Mouse (Mus musculus): ENCODE measurements around the gene Tex12. TPM values are rescaled to one million over a fixed set of nuclear protein-coding genes. Genes with fewer than 3 reads are reported as not detected.

Tex12 gene
- total RNA-seq, 2 experiments from 2014 or later, result not detected

GRCm38 (mm10) chr9:50561918-50562360 lies 814 bp upstream of the Tex12 start:
- no peak for DNase-seq (ENCODE audit: low spot score in 2 of 2)

- DNase-seq (ENCODE audit: low spot score in 2 of 2), result no peak
These were observed 6.1 kb downstream of the Tex12 start, which contains the start of gene Bco2 for GRCm38 (mm10) chr9:50555094-50555446. Gene Bco2, minus strand, starts transcription at chr9:50555181.

- peak; percentile 14 to 31 for DNase-seq (ENCODE audit: low spot score in 2 of 2)
These were observed 6.7 kb downstream of the Tex12 start, which contains the start of gene Il18 for GRCm38 (mm10) chr9:50554241-50555093. Gene Il18, plus strand, starts transcription at chr9:50554827.

GRCm38 (mm10) chr9:50553547-50553946 lies 7.6 kb downstream of the Tex12 start:
- no peak for DNase-seq (ENCODE audit: low spot score in 2 of 2)

GRCm38 (mm10) chr9:50552206-50552605 lies 8.9 kb downstream of the Tex12 start:
- DNase-seq (ENCODE audit: low spot score in 2 of 2), result no peak

- no peak for DNase-seq (ENCODE audit: low spot score in 2 of 2)
These were observed 12.2 kb downstream of the Tex12 start for GRCm38 (mm10) chr9:50548936-50549335.

- no peak for DNase-seq (ENCODE audit: low spot score in 2 of 2)
These were observed 13.2 kb downstream of the Tex12 start for GRCm38 (mm10) chr9:50547859-50548478.

- no peak for DNase-seq (ENCODE audit: low spot score in 2 of 2)
These were observed 18.7 kb downstream of the Tex12 start for GRCm38 (mm10) chr9:50542401-50542800.

GRCm38 (mm10) chr9:50540170-50540569 lies 21.0 kb downstream of the Tex12 start:
- DNase-seq (ENCODE audit: low spot score in 2 of 2), result no peak

GRCm38 (mm10) chr9:50537295-50537694 lies 23.8 kb downstream of the Tex12 start:
- DNase-seq (ENCODE audit: low spot score in 2 of 2), result no peak

GRCm38 (mm10) chr9:50536603-50537135 lies 24.5 kb downstream of the Tex12 start:
- no peak for DNase-seq (ENCODE audit: low spot score in 2 of 2)

GRCm38 (mm10) chr9:50535930-50536329 lies 25.2 kb downstream of the Tex12 start:
- DNase-seq (ENCODE audit: low spot score in 2 of 2), result no peak

- DNase-seq (ENCODE audit: low spot score in 2 of 2), result no peak
These were observed 27.3 kb downstream of the Tex12 start for GRCm38 (mm10) chr9:50533791-50534190.

- no peak for DNase-seq (ENCODE audit: low spot score in 2 of 2)
These were observed 27.8 kb downstream of the Tex12 start for GRCm38 (mm10) chr9:50533328-50533727.

GRCm38 (mm10) chr9:50530890-50531289 lies 30.2 kb downstream of the Tex12 start:
- DNase-seq (ENCODE audit: low spot score in 2 of 2), result peak in 1 of 2 experiments; percentile 14

GRCm38 (mm10) chr9:50528293-50528892 lies 32.7 kb downstream of the Tex12 start, which contains the start of gene Pts:
Gene Pts, minus strand, starts transcription at chr9:50528724.
- DNase-seq (ENCODE audit: low spot score in 2 of 2), result peak; percentile 96 to 98

- DNase-seq (ENCODE audit: low spot score in 2 of 2), result no peak
These were observed 33.3 kb downstream of the Tex12 start for GRCm38 (mm10) chr9:50527860-50528259.

- DNase-seq (ENCODE audit: low spot score in 2 of 2), result no peak
These were observed 35.5 kb downstream of the Tex12 start for GRCm38 (mm10) chr9:50525585-50525984.

GRCm38 (mm10) chr9:50524936-50525335 lies 36.2 kb downstream of the Tex12 start:
- no peak for DNase-seq (ENCODE audit: low spot score in 2 of 2)

GRCm38 (mm10) chr9:50522574-50522973 lies 38.6 kb downstream of the Tex12 start:
- no peak for DNase-seq (ENCODE audit: low spot score in 2 of 2)

GRCm38 (mm10) chr9:50521562-50521961 lies 39.6 kb downstream of the Tex12 start:
- DNase-seq (ENCODE audit: low spot score in 2 of 2), result no peak

All from adrenal gland, adult 18-20 months (tissue).